Mouse (Mus musculus) liver, embryonic 14.5 days (tissue): ENCODE data around the gene Clcnka. TPM values are rescaled to one million over a fixed set of nuclear protein-coding genes. Genes with fewer than 3 reads are reported as not detected.

Experiments
- ATAC-seq: fragments of 200-750 bp; cut with Nextera tagmentation; 2 replicates; pipeline ENCODE4 v1.8.0; 2017; ENCODE audit warnings: moderate number of reproducible peaks, mild to moderate bottlenecking, moderate library complexity; ENCODE audit not compliant: insufficient read depth
- DNase-seq, 3 experiments: peaks; one replicate each; pipeline ENCODE4 v3.0.0-alpha.2; 2012 to 2013; ENCODE audit warnings: low read depth in 3 of 3, low spot score in 3 of 3
- H3K27ac ChIP-seq: fragments of 300-500 bp; sonication (generic); 2 replicates; pipeline ENCODE4 v1.5.1; 2014; ENCODE audit warnings: moderate library complexity, mild to moderate bottlenecking, control low read depth, inconsistent platforms
- H3K27me3 ChIP-seq: fragments of 300-500 bp; sonication (generic); 2 replicates; pipeline ENCODE4 v1.6.1; 2014; ENCODE audit warnings: mild to moderate bottlenecking, low read length, moderate library complexity; ENCODE audit not compliant: control insufficient read depth, insufficient read depth
- H3K36me3 ChIP-seq: fragments of 300-500 bp; sonication (generic); replicated peaks from 2 replicates; pipeline ENCODE4 v1.6.1; 2014; ENCODE audit warnings: low read depth; ENCODE audit not compliant: control insufficient read depth, insufficient read depth
- H3K4me1 ChIP-seq, 2 experiments: fragments of 200-500 bp in 1 of 2; fragments of 300-500 bp in 1 of 2; sonication (generic) in 1 of 2; replicated peaks; 2 replicates each; pipeline ENCODE4 v1.6.1; 2012 to 2014; ENCODE audit warnings: antibody characterized with exemption in 1 of 2, inconsistent platforms in 1 of 2, low read length in 1 of 2; ENCODE audit not compliant: control insufficient read depth in 2 of 2, insufficient read depth in 2 of 2
- H3K4me2 ChIP-seq: fragments of 300-500 bp; sonication (generic); 2 replicates; pipeline ENCODE4 v1.6.1; 2014; ENCODE audit warnings: low read depth, mild to moderate bottlenecking, control low read depth, moderate library complexity
- H3K4me3 ChIP-seq, 2 experiments: fragments of 200-500 bp in 1 of 2; fragments of 300-500 bp in 1 of 2; sonication (generic) in 1 of 2; 2 replicates each; pipeline ENCODE4 v1.5.1; 2012 to 2014; ENCODE audit warnings: low read depth in 2 of 2, low read length in 2 of 2, mild to moderate bottlenecking in 2 of 2, control low read depth in 1 of 2, inconsistent platforms in 1 of 2, moderate library complexity in 1 of 2; ENCODE audit not compliant: insufficient read depth in 1 of 2
- H3K9ac ChIP-seq: fragments of 300-500 bp; sonication (generic); replicated peaks from 2 replicates; pipeline ENCODE4 v1.6.1; 2014; ENCODE audit warnings: mild to moderate bottlenecking, control low read depth, moderate library complexity
- H3K9me3 ChIP-seq: fragments of 300-500 bp; sonication (generic); 2 replicates; pipeline ENCODE4 v1.6.1; 2016; ENCODE audit warnings: low read length, mixed read lengths; ENCODE audit not compliant: control insufficient read depth
- CTCF ChIP-seq: IDR thresholded peaks from 2 replicates; pipeline ENCODE4 v1.5.1; 2016; ENCODE audit warnings: antibody characterized with exemption, low read depth, control low read depth
- EP300 ChIP-seq: IDR thresholded peaks from 2 replicates; pipeline ENCODE4 v1.6.1; 2016; ENCODE audit warnings: antibody characterized with exemption, low read depth
- WGBS: fragments of 180-500 bp; shearing (Covaris S2); extraction: QIAGEN DNeasy Blood & Tissue Kit; methylation state at CpG from one replicate; pipeline ENCODE4 v1.1.7; 2014; ENCODE audit not compliant: insufficient replicate concordance; 5-methylcytosine and 5-hydroxymethylcytosine counted together
- polyA plus RNA-seq, 2 experiments: library from polyadenylated mRNA; depleted of rRNA in 1 of 2; stranded (reverse) in 1 of 2; unstranded in 1 of 2; fragments of >200 nt; fragmentation: Nextera tagmentation in 1 of 2; extraction: Ambion mirVana in 1 of 2; gene quantifications; 2 replicates each; pipeline versions ENCODE4 v1.2.1 to v1.2.3; 2012 to 2014

Gene Clcnka
- polyA plus RNA-seq, 2 experiments, result not detected

GRCm38 (mm10) chr4:141443641-141444429 lies 45.3 kb upstream of the Clcnka start:
- Histone ChIP-seq H3K27ac (no peak overlapping the region), H3K4me3 (peak overlapping the region; percentile 80 to 99), H3K36me3 (no peaks in the 10 kb centered on the region; the same call in 1 of the 2 replicates), H3K9me3 (no peaks in the 10 kb centered on the region), H3K27me3 (no peaks in the 10 kb centered on the region), H3K4me1 (peaks cover 8 to 10% of the 10 kb centered on the region in 2 experiments), H3K4me2 (peak overlapping the region; percentile 86), H3K9ac (peak overlapping the region; percentile 92)
- 20% methylated on average over 11 of the region's 11 CpGs for WGBS
- ATAC-seq (no peak), DNase-seq (no peak)
- no peak for TF ChIP-seq CTCF
- TF ChIP-seq EP300, result no peak

- H3K27ac ChIP-seq, result no peak overlapping the region
- no peak overlapping the region for H3K4me2 ChIP-seq
- H3K9me3 ChIP-seq, result no peaks in the 10 kb centered on the region
- peaks cover 8 to 10% of the 10 kb centered on the region in 2 experiments for H3K4me1 ChIP-seq
- DNase-seq (no peak), ATAC-seq (no peak)
- no peaks in the 10 kb centered on the region for H3K27me3 ChIP-seq
- H3K36me3 ChIP-seq, result no peaks in the 10 kb centered on the region
- no peak for TF ChIP-seq CTCF
- no peak for TF ChIP-seq EP300
- no peak overlapping the region for H3K9ac ChIP-seq
- no peak overlapping the region for H3K4me3 ChIP-seq
Observed at GRCm38 (mm10) chr4:141440877-141441276, 42.4 kb upstream of the Clcnka start.

- TF ChIP-seq EP300 (no peak), CTCF (no peak)
- Histone ChIP-seq H3K4me3 (no peak overlapping the region), H3K4me2 (no peak overlapping the region), H3K36me3 (no peaks in the 10 kb centered on the region), H3K4me1 (peaks cover 5% of the 10 kb centered on the region in 2 experiments), H3K27me3 (no peaks in the 10 kb centered on the region), H3K9ac (no peak overlapping the region), H3K9me3 (no peaks in the 10 kb centered on the region), H3K27ac (no peak overlapping the region)
- ATAC-seq (no peak), DNase-seq (no peak)
- WGBS, result 65% methylated on average over 12 of the region's 12 CpGs
Observed at GRCm38 (mm10) chr4:141439083-141439803, 40.7 kb upstream of the Clcnka start.

- Histone ChIP-seq H3K9ac (no peak within 1 kb of the TSS), H3K27ac (no peak within 1 kb of the TSS), H3K4me3 (no peak within 1 kb of the TSS), H3K9me3 (no peaks in the 10 kb centered on the region), H3K4me1 (no peaks in the 10 kb centered on the region), H3K27me3 (no peaks in the 10 kb centered on the region), H3K36me3 (no peaks in the 10 kb centered on the region), H3K4me2 (no peak within 1 kb of the TSS)
- DNase-seq (no peak), ATAC-seq (no peak)
- TF ChIP-seq EP300, result no peak
- no peak for TF ChIP-seq CTCF
- WGBS, result 83% methylated on average over 1 of the region's 1 CpGs
Observed at GRCm38 (mm10) chr4:141435974-141436373, 37.5 kb upstream of the Clcnka start, which contains the start of gene Srarp. Srarp (minus strand) TSS chr4:141436105.

GRCm38 (mm10) chr4:141433191-141433590 lies 34.7 kb upstream of the Clcnka start:
- no peak overlapping the region for H3K4me3 ChIP-seq
- H3K4me2 ChIP-seq, result no peak overlapping the region
- WGBS, result 74% methylated on average over 18 of the region's 18 CpGs
- no peaks in the 10 kb centered on the region for H3K4me1 ChIP-seq
- H3K36me3 ChIP-seq, result no peaks in the 10 kb centered on the region
- TF ChIP-seq CTCF (no peak), EP300 (no peak)
- H3K27ac ChIP-seq, result no peak overlapping the region
- H3K27me3 ChIP-seq, result no peaks in the 10 kb centered on the region
- DNase-seq (no peak), ATAC-seq (no peak)
- no peaks in the 10 kb centered on the region for H3K9me3 ChIP-seq
- no peak overlapping the region for H3K9ac ChIP-seq
